Mouse (Mus musculus): ENCODE measurements around the gene Leng8. TPM values are rescaled to one million over a fixed set of nuclear protein-coding genes. Genes with fewer than 3 reads are reported as not detected.

Gene Leng8
- total RNA-seq (2023), result 100 to 1,000 TPM; 169 to 184 TPM

GRCm38 (mm10) chr7:4136771-4137531, at the start of gene Leng8:
TSS of gene Leng8 (plus strand) at chr7:4137039.

DNA sequence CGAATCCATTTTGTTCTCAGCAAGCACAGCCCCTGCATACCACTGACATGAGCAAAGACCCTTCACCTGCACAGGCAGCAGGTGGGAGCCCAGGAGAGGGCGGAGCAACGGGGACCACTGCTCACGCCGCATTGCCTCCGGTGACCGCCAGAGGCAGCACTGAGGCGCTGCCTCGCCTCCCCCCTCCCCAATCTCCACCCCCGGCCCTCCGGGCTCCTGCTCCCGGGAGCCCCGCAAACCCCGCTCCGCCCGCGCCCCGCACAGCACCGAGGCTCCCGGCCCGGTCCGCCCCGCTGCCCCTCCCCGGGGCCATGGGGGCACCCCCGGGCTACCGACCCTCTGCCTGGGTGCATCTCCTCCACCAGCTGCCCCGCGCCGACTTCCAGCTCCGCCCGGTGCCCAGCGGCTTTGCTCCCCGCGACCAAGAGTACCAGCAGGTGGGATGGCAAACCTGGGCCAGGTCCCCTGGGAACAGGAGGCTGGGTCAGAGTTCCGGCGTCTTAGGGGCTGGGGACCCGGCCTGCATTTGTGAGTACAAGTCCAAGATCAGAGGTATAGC, 17.4 kb upstream of the Leng8 start, which contains the start of gene Ttyh1:
Ttyh1 (plus strand) TSS at position 65 of the 559 bp plus-strand sequence.

DNA sequence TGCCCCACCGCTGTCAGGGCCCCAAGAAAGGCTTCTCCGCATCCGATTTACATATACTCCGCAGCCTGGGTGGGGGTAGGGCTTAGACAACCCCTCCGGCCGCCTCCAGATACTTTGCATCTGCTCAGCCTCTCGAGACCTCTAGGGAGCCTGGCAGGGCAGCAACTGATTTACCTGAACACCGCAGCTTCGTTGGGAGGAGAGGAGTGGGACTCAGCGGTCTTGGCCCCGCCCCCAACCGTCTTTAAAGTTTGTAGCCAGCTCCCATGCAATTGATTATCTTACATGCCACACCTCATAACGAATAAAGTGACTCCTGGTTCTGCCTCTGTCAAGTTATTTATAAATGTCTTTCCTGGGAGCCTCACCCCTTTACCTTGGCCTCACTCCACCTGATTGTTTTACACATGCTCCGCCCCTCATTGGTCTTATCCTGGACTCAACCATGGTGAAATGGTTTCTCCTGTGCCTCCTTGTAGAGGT, 13.3 kb downstream of the Leng8 start, which contains the start of gene Leng9:
Leng9 (minus strand) TSS at position 316 of the 483 bp plus-strand sequence.

DNA sequence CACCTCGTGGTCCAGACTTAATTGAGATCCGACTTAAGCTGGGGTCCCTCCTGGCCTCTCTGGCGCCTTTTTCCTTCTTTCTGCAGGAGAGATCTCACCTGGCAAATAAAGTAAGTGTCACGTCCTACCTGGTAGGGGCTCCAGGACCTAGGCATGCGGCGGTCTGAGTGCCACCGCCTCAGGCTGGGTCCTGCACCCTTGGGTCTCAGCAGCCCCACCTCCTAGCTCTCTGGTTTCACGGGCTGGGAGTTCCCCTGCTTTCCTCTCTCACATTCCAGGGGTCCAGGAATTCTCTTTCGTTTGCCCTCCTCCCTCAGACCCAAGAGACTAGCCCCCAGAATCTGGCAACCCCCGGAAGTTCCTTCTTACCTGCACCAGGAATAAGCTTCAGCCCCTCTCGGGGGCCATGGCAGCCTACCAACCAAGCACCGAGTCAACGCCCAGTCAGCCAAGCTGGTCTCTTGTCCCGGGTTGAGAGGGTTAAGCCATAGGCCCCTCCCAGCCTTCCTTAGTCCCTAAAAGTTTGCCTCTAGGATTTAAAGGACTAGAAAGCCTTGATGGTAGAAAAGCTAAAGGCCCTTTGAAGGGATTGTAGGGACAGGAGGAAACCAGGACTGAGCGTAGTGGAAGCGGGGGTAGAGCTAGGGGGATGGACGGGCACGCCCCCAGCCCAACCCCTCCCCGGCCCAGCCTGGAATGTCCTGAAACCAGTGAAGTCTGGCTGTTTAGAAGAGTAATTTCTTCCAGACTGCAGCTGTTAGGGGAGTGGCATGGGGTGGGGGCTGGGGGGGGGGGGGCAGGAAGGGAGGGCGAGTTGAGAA, 27.5 kb downstream of the Leng8 start, which contains the start of gene Cdc42ep5:
Cdc42ep5 (minus strand) TSS at position 771 of the 821 bp plus-strand sequence.

Other genes with a start within 250 kb of the Leng8 start
- gene Gm14548, start 238.9 kb upstream of the Leng8 start, total RNA-seq (2023), result 100 to 1,000 TPM in 1 of 2 experiments, 10 to 100 TPM in 1; 98.1 to 121 TPM
- 100 to 1,000 TPM in 1 of 2 experiments, 10 to 100 TPM in 1; 96.6 to 110 TPM for gene Lilra6, start 221.5 kb upstream of the Leng8 start, total RNA-seq (2023)
- gene Lair1, start 73.8 kb upstream of the Leng8 start, total RNA-seq (2023), result 10 to 100 TPM; 19.7 to 21.3 TPM
- gene Ttyh1, start 17.6 kb upstream of the Leng8 start, total RNA-seq (2023), result not detected
- 1 to 10 TPM; 8.0 to 9.9 TPM for gene Leng9, start 13.3 kb downstream of the Leng8 start, total RNA-seq (2023)
- gene Cdc42ep5, start 27.8 kb downstream of the Leng8 start, total RNA-seq (2023), result not detected
- gene Lilra5, start 100.7 kb downstream of the Leng8 start, total RNA-seq (2023), result under 1 TPM; 0.24 to 0.57 TPM
- gene Ncr1, start 200.7 kb downstream of the Leng8 start, total RNA-seq (2023), result under 1 TPM; 0.24 to 0.29 TPM

Measured in neutrophil, adult 83 days (primary cell).